Comparison of ENCODE assay signal across 8 mouse cellular contexts in the genomic region with DNA sequence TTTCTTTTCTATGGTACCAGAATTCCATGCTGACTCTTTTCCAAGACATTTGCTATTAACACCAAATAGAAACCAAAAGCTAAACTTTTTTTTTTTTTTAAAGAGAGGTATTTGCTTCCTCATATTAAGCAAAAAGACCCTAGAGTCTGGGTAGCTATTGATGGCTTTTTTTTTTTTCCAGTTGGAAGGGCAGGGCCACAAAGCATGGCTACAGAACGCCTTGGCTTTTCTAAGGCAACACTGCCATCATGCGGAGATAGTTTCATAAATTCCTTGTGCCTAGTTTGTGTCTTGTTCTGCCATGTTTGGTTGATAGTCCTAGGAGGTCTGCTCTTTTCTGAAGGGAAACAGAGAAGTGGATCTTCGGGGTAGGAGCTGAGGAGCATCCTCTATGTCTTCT.
DNase-seq lines count a peak whose midpoint lies in the region; ATAC-seq and TF ChIP-seq lines count a peak whose summit lies in the region.

No protein-coding gene starts in this region.

- H3K4me3 ChIP-seq in erythroblast, embryonic 14.5 days (replicated peaks): peak overlapping the region; percentile 48
- H3K4me3 ChIP-seq in E14TG2a.4 (replicated peaks; ENCODE audit: low read length): peak overlapping the region; percentile 70
- peak overlapping the region; percentile 27 for H3K4me3 ChIP-seq in embryonic facial prominence, embryonic 12.5 days
- H3K4me3 ChIP-seq in hindbrain, embryonic 11.5 days (ENCODE audit: low read depth, low read length): peak overlapping the region; percentile 21; the same call in 1 of the 2 replicates
- no peak overlapping the region for H3K4me3 ChIP-seq in liver, adult 2 months (ENCODE audit: insufficient read depth, low read depth, low read length)
- peak overlapping the region; percentile 30 for H3K4me3 ChIP-seq in neural tube, embryonic 14.5 days (ENCODE audit: low read depth, low read length)

- H3K4me2 ChIP-seq in embryonic facial prominence, embryonic 12.5 days (replicated peaks): peak overlapping the region; percentile 19; the same call in 1 of the 2 replicates
- no peak overlapping the region for H3K4me2 ChIP-seq in hindbrain, embryonic 11.5 days (replicated peaks; ENCODE audit: low read depth, low read length)
- peak overlapping the region; percentile 31; the same call in 1 of the 2 replicates for H3K4me2 ChIP-seq in neural tube, embryonic 14.5 days (ENCODE audit: low read depth, low read length)

- H3K27ac ChIP-seq in embryonic facial prominence, embryonic 12.5 days: no peak overlapping the region
- no peak overlapping the region for H3K27ac ChIP-seq in hindbrain, embryonic 11.5 days (ENCODE audit: low read depth, low read length)
- no peak overlapping the region for H3K27ac ChIP-seq in liver, adult 2 months (replicated peaks; ENCODE audit: insufficient read depth, low read depth, low read length)
- H3K27ac ChIP-seq in neural tube, embryonic 14.5 days (ENCODE audit: low read depth, low read length): no peak overlapping the region

- H3K79me2 ChIP-seq in liver, adult 2 months (ENCODE audit: control insufficient read depth, insufficient read depth, low read length): no peaks in the 10 kb centered on the region

- H3K27me3 ChIP-seq in erythroblast, embryonic 14.5 days (ENCODE audit: control insufficient read depth): no peaks in the 10 kb centered on the region
- no peaks in the 10 kb centered on the region for H3K27me3 ChIP-seq in E14TG2a.4 (ENCODE audit: insufficient read depth, low read length)
- H3K27me3 ChIP-seq in embryonic facial prominence, embryonic 12.5 days: no peaks in the 10 kb centered on the region
- no peaks in the 10 kb centered on the region for H3K27me3 ChIP-seq in hindbrain, embryonic 11.5 days (ENCODE audit: control insufficient read depth, insufficient read depth, low read length)
- no peaks in the 10 kb centered on the region for H3K27me3 ChIP-seq in liver, adult 2 months (ENCODE audit: control insufficient read depth, insufficient read depth, low read length)
- H3K27me3 ChIP-seq in neural tube, embryonic 14.5 days (ENCODE audit: control insufficient read depth, insufficient read depth, low read length): no peaks in the 10 kb centered on the region

- no peaks in the 10 kb centered on the region for H3K9me3 ChIP-seq in erythroblast, embryonic 14.5 days (ENCODE audit: control insufficient read depth, low read length)
- H3K9me3 ChIP-seq in E14TG2a.4 (ENCODE audit: low read length): no peaks in the 10 kb centered on the region
- H3K9me3 ChIP-seq in embryonic facial prominence, embryonic 12.5 days: no peaks in the 10 kb centered on the region
- H3K9me3 ChIP-seq in hindbrain, embryonic 11.5 days (ENCODE audit: control insufficient read depth, low read length): no peaks in the 10 kb centered on the region
- H3K9me3 ChIP-seq in neural tube, embryonic 14.5 days (ENCODE audit: control insufficient read depth, low read length): no peaks in the 10 kb centered on the region

- WGBS in embryonic facial prominence, embryonic 12.5 days: 45% methylated on average over 3 of the region's 3 CpGs
- 49% methylated on average over 3 of the region's 3 CpGs for WGBS in hindbrain, embryonic 11.5 days
- WGBS in liver, adult 2 months: 90% methylated on average over 3 of the region's 3 CpGs
- WGBS in neural tube, embryonic 14.5 days: 79% methylated on average over 3 of the region's 3 CpGs

- no peak for ATAC-seq in erythroblast, adult 5-6 weeks (replicated peaks; ENCODE audit: low FRiP score, poor library complexity, severe bottlenecking)
- no peak for ATAC-seq in embryonic facial prominence, embryonic 12.5 days (ENCODE audit: insufficient number of reproducible peaks, insufficient read depth, low FRiP score, low TSS enrichment)
- no peak for ATAC-seq in hindbrain, embryonic 11.5 days (ENCODE audit: low FRiP score)
- ATAC-seq in neural tube, embryonic 14.5 days (ENCODE audit: low read depth): peak; percentile 71
- no peak for ATAC-seq in granulocyte monocyte progenitor cell, adult 5-6 weeks (replicated peaks; ENCODE audit: poor library complexity, severe bottlenecking)

- TF ChIP-seq CTCF in E14TG2a.4 (conservative IDR thresholded peaks at IDR 0.05; ENCODE audit: low read length): no peak
- TF ChIP-seq CTCF in liver, adult 2 months (IDR thresholded peaks at IDR 0.05; ENCODE audit: low read depth, low read length): no peak

- no peak overlapping the region for H3K9ac ChIP-seq in embryonic facial prominence, embryonic 12.5 days
- H3K9ac ChIP-seq in hindbrain, embryonic 11.5 days (ENCODE audit: low read depth, low read length): no peak overlapping the region
- no peak overlapping the region for H3K9ac ChIP-seq in liver, adult 2 months (ENCODE audit: low read depth, low read length)
- H3K9ac ChIP-seq in neural tube, embryonic 14.5 days (replicated peaks; ENCODE audit: low read depth, low read length): no peak overlapping the region

- DNase-seq in hindbrain, embryonic 11.5 days (ENCODE audit: low spot score): peak; percentile 56
- peak; percentile 22 for DNase-seq in liver, adult 2 months (ENCODE audit: extremely low read depth, low read depth, low spot score)

- H3K36me3 ChIP-seq in erythroblast, embryonic 14.5 days (ENCODE audit: control insufficient read depth): no peaks in the 10 kb centered on the region
- H3K36me3 ChIP-seq in E14TG2a.4 (ENCODE audit: insufficient read depth, low read length): no peaks in the 10 kb centered on the region
- H3K36me3 ChIP-seq in embryonic facial prominence, embryonic 12.5 days: no peaks in the 10 kb centered on the region
- no peaks in the 10 kb centered on the region for H3K36me3 ChIP-seq in hindbrain, embryonic 11.5 days (ENCODE audit: control insufficient read depth, insufficient read depth, low read length)
- no peaks in the 10 kb centered on the region; the same call in 1 of the 2 replicates for H3K36me3 ChIP-seq in liver, adult 2 months (ENCODE audit: control insufficient read depth, insufficient read depth, low read length)
- no peaks in the 10 kb centered on the region for H3K36me3 ChIP-seq in neural tube, embryonic 14.5 days (ENCODE audit: control insufficient read depth, insufficient read depth, low read length)

- no peaks in the 10 kb centered on the region for H3K4me1 ChIP-seq in erythroblast, embryonic 14.5 days (ENCODE audit: control insufficient read depth)
- no peaks in the 10 kb centered on the region for H3K4me1 ChIP-seq in E14TG2a.4 (replicated peaks; ENCODE audit: low read depth, low read length)
- H3K4me1 ChIP-seq in embryonic facial prominence, embryonic 12.5 days: no peaks in the 10 kb centered on the region
- no peaks in the 10 kb centered on the region for H3K4me1 ChIP-seq in hindbrain, embryonic 11.5 days (replicated peaks; ENCODE audit: control insufficient read depth, insufficient read depth, low read length)
- no peaks in the 10 kb centered on the region for H3K4me1 ChIP-seq in liver, adult 2 months (ENCODE audit: control insufficient read depth, insufficient read depth, low read length)
- H3K4me1 ChIP-seq in neural tube, embryonic 14.5 days (ENCODE audit: control insufficient read depth, insufficient read depth, low read length): no peaks in the 10 kb centered on the region

- no peak for TF ChIP-seq POLR2A in liver, adult 2 months (IDR thresholded peaks at IDR 0.05; ENCODE audit: extremely low read depth, insufficient read depth, low read length)
